Mouse (Mus musculus) lung, postnatal 0 days (tissue): ENCODE results near the gene Cacna1a. TPM values are rescaled to one million over a fixed set of nuclear protein-coding genes. Genes with fewer than 3 reads are reported as not detected.

Source experiments
- ATAC-seq: fragments of 200-750 bp; cut with Nextera tagmentation; 2 replicates; pipeline ENCODE4 v1.8.0; 2017; ENCODE audit warnings: moderate library complexity
- DNase-seq: peaks from one replicate; pipeline ENCODE4 v3.0.0-alpha.2; 2016; ENCODE audit warnings: low spot score
- H3K27ac ChIP-seq: fragments of 300-500 bp; sonication (generic); 2 replicates; pipeline ENCODE4 v1.5.1; 2014; ENCODE audit warnings: antibody characterized with exemption, mild to moderate bottlenecking, low read length, mixed read lengths
- H3K27me3 ChIP-seq: fragments of 300-500 bp; sonication (generic); replicated peaks from 2 replicates; pipeline ENCODE4 v1.6.1; 2014; ENCODE audit warnings: low read length, mixed read lengths; ENCODE audit not compliant: insufficient read depth
- H3K36me3 ChIP-seq: fragments of 300-500 bp; sonication (generic); 2 replicates; pipeline ENCODE4 v1.6.1; 2014; ENCODE audit warnings: low read length, mixed read lengths; ENCODE audit not compliant: insufficient read depth
- H3K4me1 ChIP-seq: fragments of 300-500 bp; sonication (generic); 2 replicates; pipeline ENCODE4 v1.6.1; 2014; ENCODE audit warnings: antibody characterized with exemption, low read depth, low read length, mixed read lengths; ENCODE audit not compliant: insufficient read depth
- H3K4me2 ChIP-seq: fragments of 300-500 bp; sonication (generic); replicated peaks from 2 replicates; pipeline ENCODE4 v1.6.1; 2014; ENCODE audit warnings: low read depth, mild to moderate bottlenecking, low read length, moderate library complexity, mixed read lengths
- H3K4me3 ChIP-seq: fragments of 300-500 bp; sonication (generic); 2 replicates; pipeline ENCODE4 v1.5.1; 2014; ENCODE audit warnings: low read depth, low read length
- H3K9ac ChIP-seq: fragments of 300-500 bp; sonication (generic); replicated peaks from 2 replicates; pipeline ENCODE4 v1.6.1; 2014; ENCODE audit warnings: low read depth, mild to moderate bottlenecking
- H3K9me3 ChIP-seq: fragments of 300-500 bp; sonication (generic); 2 replicates; pipeline ENCODE4 v1.6.1; 2016; ENCODE audit warnings: low read length, mixed read lengths
- CTCF ChIP-seq: IDR thresholded peaks from 2 replicates; pipeline ENCODE4 v1.5.1; 2016; ENCODE audit warnings: antibody characterized with exemption, mild to moderate bottlenecking
- EP300 ChIP-seq: IDR thresholded peaks from 2 replicates; pipeline ENCODE4 v1.6.1; 2016; ENCODE audit warnings: antibody characterized with exemption, mild to moderate bottlenecking, control low read depth
- WGBS: fragments of 180-500 bp; shearing (Covaris S2); extraction: QIAGEN DNeasy Blood & Tissue Kit; methylation state at CpG from one replicate; pipeline ENCODE4 v1.1.7; 2014; 5-methylcytosine and 5-hydroxymethylcytosine counted together
- polyA plus RNA-seq: library from polyadenylated mRNA; unstranded; fragments of >200 nt; fragmentation: Nextera tagmentation; extraction: Ambion mirVana; gene quantifications from 2 replicates; pipeline ENCODE4 v1.2.1, GENCODE M21; 2015

The Cacna1a gene
- polyA plus RNA-seq, 1 experiment from 2014 or later: 3.3 TPM

DNA sequence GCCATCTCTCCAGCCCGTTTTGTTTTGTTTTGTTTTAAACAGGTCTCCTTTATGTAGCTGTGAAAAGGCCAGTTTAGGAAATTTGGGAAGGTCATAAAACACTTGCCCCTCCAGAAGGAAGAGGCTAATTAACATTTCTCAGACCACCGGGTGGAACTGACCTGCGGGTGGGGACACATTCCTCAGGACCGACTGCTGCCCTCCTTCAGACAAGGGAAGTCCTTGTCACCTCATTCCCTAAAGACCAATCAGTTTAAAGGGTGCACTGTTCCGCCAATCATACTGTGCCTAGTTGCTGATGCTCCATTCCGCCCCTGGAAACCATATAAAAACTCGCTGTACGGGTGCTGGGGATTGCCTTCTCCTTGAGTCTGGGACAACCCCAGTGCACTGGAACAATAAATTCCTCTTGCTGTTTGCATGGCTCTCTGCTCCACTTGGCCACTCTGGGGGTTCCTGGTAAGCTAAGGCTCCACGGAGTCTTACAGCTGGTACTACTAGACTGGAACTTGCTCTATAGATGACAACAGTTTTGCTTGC lies 264.9 kb downstream of the Cacna1a start:
- WGBS: 47% methylated on average over 9 of the region's 9 CpGs
- Histone ChIP-seq H3K27ac (no peak overlapping the region), H3K4me1 (peaks cover 22% of the 10 kb centered on the region), H3K9ac (no peak overlapping the region), H3K9me3 (no peaks in the 10 kb centered on the region), H3K27me3 (no peaks in the 10 kb centered on the region), H3K4me3 (no peak overlapping the region), H3K4me2 (no peak overlapping the region), H3K36me3 (no peaks in the 10 kb centered on the region)
- TF ChIP-seq EP300 (no peak), CTCF (no peak)
- ATAC-seq (no peak), DNase-seq (no peak)

DNA sequence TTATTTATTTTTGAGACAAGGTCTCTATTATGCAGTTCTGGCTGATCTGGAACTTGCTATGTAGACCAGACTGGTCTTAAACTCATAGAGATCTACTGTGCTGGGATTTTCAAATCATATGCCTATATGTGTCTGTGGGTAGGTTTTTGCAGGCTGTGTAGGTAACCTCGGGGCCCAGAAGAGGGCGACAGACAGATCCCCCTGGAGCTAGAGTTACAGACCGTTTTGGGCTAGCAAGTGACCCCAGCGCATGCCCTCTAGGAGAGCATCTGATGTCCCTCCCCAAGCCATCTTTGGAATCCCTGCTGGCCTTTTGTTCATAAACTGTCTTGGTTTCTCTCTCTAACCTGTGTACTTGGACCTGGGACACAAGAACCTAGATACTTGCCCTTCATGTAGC lies 266.4 kb downstream of the Cacna1a start:
- H3K9me3 ChIP-seq: no peaks in the 10 kb centered on the region
- H3K4me2 ChIP-seq: no peak overlapping the region
- H3K27ac ChIP-seq: peak overlapping the region; percentile 97
- no peak overlapping the region for H3K4me3 ChIP-seq
- no peak overlapping the region for H3K9ac ChIP-seq
- H3K27me3 ChIP-seq: no peaks in the 10 kb centered on the region
- DNase-seq: no peak
- H3K36me3 ChIP-seq: no peaks in the 10 kb centered on the region
- ATAC-seq: no peak
- H3K4me1 ChIP-seq: peaks cover 24% of the 10 kb centered on the region
- TF ChIP-seq CTCF (peak; percentile 53), EP300 (no peak)
- 30% methylated on average over 4 of the region's 4 CpGs for WGBS

DNA sequence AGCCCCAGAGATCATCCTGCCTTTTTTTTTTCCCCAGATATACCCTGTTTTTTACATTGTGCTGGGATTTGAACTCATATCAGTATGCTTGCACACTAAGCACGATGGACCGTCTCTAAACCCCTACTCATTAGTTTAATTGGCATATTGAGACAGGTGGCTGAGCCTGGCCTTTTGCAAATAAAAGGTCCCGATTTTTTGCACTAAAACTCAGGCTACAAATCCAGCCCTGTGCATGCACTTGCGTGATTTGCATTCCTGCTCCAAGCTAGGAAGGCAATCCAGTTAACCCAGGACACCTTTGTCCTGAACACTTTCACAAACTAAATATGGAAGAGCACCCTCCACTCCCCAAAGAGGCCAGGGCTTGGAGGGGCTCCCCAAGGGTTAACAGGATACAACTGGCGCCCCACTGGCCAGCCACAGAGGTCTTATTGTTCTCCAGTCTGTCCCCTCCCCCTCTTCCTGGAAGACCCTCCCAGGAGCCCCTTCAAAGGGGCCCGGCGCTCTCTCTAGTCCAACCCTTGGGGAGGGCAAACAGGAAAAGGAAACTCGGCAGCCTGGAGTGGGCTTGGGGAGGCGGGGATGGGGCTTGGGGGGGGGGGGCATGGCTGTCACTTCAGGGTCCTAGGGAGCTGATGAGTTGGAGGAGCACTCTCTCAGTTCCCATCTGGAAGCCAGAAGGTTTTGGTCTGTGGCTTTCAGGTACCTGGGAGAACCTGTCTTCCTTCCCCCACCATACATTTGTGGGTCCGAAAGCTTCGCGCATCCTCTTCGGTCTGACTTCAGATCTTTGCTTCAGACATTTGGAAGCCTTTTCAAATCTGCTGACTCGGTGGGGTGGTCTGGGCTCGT lies 267.3 kb downstream of the Cacna1a start:
- Histone ChIP-seq H3K36me3 (no peaks in the 10 kb centered on the region), H3K27me3 (no peaks in the 10 kb centered on the region), H3K9ac (peak overlapping the region; percentile 76), H3K4me3 (peak overlapping the region; percentile 44), H3K4me2 (peak overlapping the region; percentile 81), H3K4me1 (peaks cover 32% of the 10 kb centered on the region), H3K9me3 (no peaks in the 10 kb centered on the region), H3K27ac (peak overlapping the region; percentile 97)
- WGBS: 2% methylated on average over 15 of the region's 15 CpGs
- TF ChIP-seq CTCF: no peak
- peak; percentile 97 for TF ChIP-seq EP300
- peak; percentile 50 for ATAC-seq
- DNase-seq: peak; percentile 81

DNA sequence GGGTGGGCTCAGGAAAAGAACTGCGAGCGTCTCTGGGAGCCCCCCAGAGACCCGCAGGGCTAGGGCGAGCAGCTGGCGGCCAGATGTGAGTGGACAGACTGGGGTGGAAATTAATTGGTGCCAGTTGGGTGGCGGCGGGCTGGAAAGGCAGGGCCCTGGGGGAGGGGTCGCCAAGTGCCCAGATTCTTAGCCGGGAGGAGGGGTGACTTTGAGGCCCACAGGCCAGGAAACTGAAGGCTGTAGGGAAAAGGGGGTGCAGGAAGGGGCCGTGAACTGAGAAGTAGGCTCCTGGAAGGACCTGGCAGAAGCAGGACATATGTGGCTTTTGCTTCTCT lies 267.9 kb downstream of the Cacna1a start:
- peak; percentile 41 for DNase-seq
- peak overlapping the region; percentile 97 for H3K27ac ChIP-seq
- H3K4me1 ChIP-seq: peaks cover 32% of the 10 kb centered on the region

DNA sequence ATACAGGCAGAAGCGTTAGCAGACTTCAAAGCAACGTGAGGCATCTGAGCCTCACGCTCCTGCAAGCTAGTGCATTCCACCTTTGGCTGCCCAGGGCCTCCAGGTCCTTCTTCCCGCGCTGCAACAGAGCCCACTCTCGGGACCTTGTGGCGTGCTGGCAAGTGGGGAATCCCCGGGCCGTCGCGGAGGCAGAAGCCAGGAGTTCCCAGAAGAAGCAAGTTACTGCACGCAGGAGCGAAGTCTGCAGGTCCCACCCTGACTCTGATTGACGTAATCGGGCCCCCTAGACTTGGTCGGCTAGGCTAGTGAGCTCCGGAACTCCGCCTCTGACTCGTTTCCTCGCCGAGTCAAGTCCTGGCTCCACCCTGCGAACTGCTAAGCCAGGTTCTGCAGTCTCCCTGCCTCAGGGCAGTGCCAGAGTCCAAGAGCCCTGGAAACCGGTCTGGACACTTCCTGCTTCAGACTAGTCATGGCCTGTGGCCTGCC lies 268.4 kb downstream of the Cacna1a start:
- WGBS: under 1% methylated on average over 23 of the region's 23 CpGs
- ATAC-seq (peak; percentile 72), DNase-seq (peak; percentile 96)

More for the DNA sequence above, 267.9 kb downstream of the Cacna1a start:
- Histone ChIP-seq H3K9ac (peak overlapping the region; percentile 76), H3K36me3 (no peaks in the 10 kb centered on the region), H3K4me3 (peak overlapping the region; percentile 44), H3K4me2 (peak overlapping the region; percentile 81), H3K9me3 (no peaks in the 10 kb centered on the region), H3K27me3 (no peaks in the 10 kb centered on the region)
- no peak for TF ChIP-seq EP300
- TF ChIP-seq CTCF: no peak
- WGBS: 2% methylated on average over 10 of the region's 10 CpGs
- no peak for ATAC-seq

DNA sequence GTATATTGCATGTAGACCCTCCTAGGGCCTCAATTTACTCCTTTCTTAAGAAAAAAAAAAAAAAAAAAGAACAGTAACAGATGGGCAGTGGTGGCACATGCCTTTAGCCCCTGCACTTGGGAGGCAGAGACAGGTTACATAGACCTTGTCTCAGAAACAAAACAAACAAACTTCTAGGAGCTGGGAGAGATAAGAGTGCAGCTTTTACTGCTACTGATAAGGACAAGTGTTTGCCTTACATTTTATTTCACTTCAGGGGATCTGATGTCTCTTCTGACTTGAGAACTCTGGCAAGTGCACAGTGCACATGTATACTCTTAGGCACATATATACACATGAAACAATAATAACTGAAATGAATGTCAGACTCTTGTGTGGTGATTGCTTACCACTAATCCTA lies 269.0 kb downstream of the Cacna1a start:
- no peak for ATAC-seq
- DNase-seq: peak; percentile 68
- H3K27ac ChIP-seq: peak overlapping the region; percentile 97
- no peaks in the 10 kb centered on the region for H3K9me3 ChIP-seq
- TF ChIP-seq CTCF (no peak), EP300 (no peak)
- no peaks in the 10 kb centered on the region for H3K36me3 ChIP-seq
- no peak overlapping the region for H3K4me3 ChIP-seq
- peak overlapping the region; percentile 81 for H3K4me2 ChIP-seq
- H3K4me1 ChIP-seq: peaks cover 32% of the 10 kb centered on the region
- no peak overlapping the region for H3K9ac ChIP-seq
- no peaks in the 10 kb centered on the region for H3K27me3 ChIP-seq

More for the DNA sequence above, 268.4 kb downstream of the Cacna1a start:
- peak overlapping the region; percentile 76 for H3K9ac ChIP-seq
- peaks cover 32% of the 10 kb centered on the region for H3K4me1 ChIP-seq
- peak overlapping the region; percentile 81 for H3K4me2 ChIP-seq
- H3K9me3 ChIP-seq: no peaks in the 10 kb centered on the region
- peak overlapping the region; percentile 97 for H3K27ac ChIP-seq
- no peaks in the 10 kb centered on the region for H3K36me3 ChIP-seq
- TF ChIP-seq EP300 (peak; percentile 87), CTCF (peak; percentile 18; the same call in 1 of the 2 replicates)
- H3K4me3 ChIP-seq: peak overlapping the region; percentile 44
- no peaks in the 10 kb centered on the region for H3K27me3 ChIP-seq
